Mouse (Mus musculus): Measurements from ENCODE around the gene Gm156.
"Not testable (repeated sequence)": the region's sequence is repeated elsewhere in the genome, so short reads cannot be mapped to it uniquely, and the experiment has no call there.

The Gm156 gene

GRCm38 (mm10) chr6:129784170-129784569, at the start of gene Gm156:
Gene Gm156 (minus strand): TSS chr6:129784270.
- not testable (repeated sequence) for DNase-seq

- DNase-seq, result no peak
Observed at GRCm38 (mm10) chr6:129825559-129825958, 41.5 kb upstream of the Gm156 start.

- DNase-seq, result no peak
Observed at GRCm38 (mm10) chr6:129824004-129824403, 39.9 kb upstream of the Gm156 start.

- DNase-seq, result no peak
Observed at GRCm38 (mm10) chr6:129817731-129818130, 33.7 kb upstream of the Gm156 start.

- no peak for DNase-seq
Observed at GRCm38 (mm10) chr6:129747654-129748032, 36.4 kb downstream of the Gm156 start.

GRCm38 (mm10) chr6:129747016-129747653, 36.9 kb downstream of the Gm156 start:
- DNase-seq, result no peak

- DNase-seq, result no peak
Observed at GRCm38 (mm10) chr6:129746151-129746550, 37.9 kb downstream of the Gm156 start.

- no peak for DNase-seq
Observed at GRCm38 (mm10) chr6:129740069-129740721, 43.9 kb downstream of the Gm156 start, which contains the start of gene Klri2. Gene Klri2 (minus strand): TSS chr6:129740484.

GRCm38 (mm10) chr6:129736414-129736813, 47.7 kb downstream of the Gm156 start:
- no peak for DNase-seq

GRCm38 (mm10) chr6:129727237-129727636, 56.8 kb downstream of the Gm156 start:
- DNase-seq, result no peak

- no peak for DNase-seq
Observed at GRCm38 (mm10) chr6:129721390-129721789, 62.7 kb downstream of the Gm156 start.

GRCm38 (mm10) chr6:129720487-129720886, 63.6 kb downstream of the Gm156 start:
- DNase-seq, result no peak

- no peak for DNase-seq
Observed at GRCm38 (mm10) chr6:129717032-129717431, 67.0 kb downstream of the Gm156 start, which contains the start of gene Klri1. Gene Klri1 (minus strand): TSS chr6:129717132.
